Mouse (Mus musculus) ES-Bruce4 (cell line): ENCODE measurements at regions not wholly inside any gene's neighbourhood (a gene's known extent, or its start where the extent isn't known, plus 50 kb on each side); places are given as distances from the start of the nearest gene placed in this dataset.

ENCODE experiments used
- CTCF ChIP-seq: IDR thresholded peaks from one replicate; pipeline ENCODE4 v1.8.1; 2011; ENCODE audit warnings: low read depth, low read length
- POLR2A ChIP-seq: IDR thresholded peaks from one replicate; pipeline ENCODE4 v1.8.1; 2011; ENCODE audit warnings: low read length; ENCODE audit not compliant: insufficient read depth

- TF ChIP-seq CTCF (no peak), POLR2A (no peak)
Observed at GRCm38 (mm10) chr2:139034800-139035199, 458.9 kb upstream of the Sptlc3 start.
